Mouse (Mus musculus): ENCODE measurements around the gene Asic3.
"Not testable (repeated sequence)": the region's sequence is repeated elsewhere in the genome, so short reads cannot be mapped to it uniquely, and the experiment has no call there.

Asic3 gene

GRCm38 (mm10) chr5:24388246-24388915 is 24.8 kb upstream of the Asic3 start:
- no peak for DNase-seq (ENCODE audit: low spot score in 2 of 2)

DNA sequence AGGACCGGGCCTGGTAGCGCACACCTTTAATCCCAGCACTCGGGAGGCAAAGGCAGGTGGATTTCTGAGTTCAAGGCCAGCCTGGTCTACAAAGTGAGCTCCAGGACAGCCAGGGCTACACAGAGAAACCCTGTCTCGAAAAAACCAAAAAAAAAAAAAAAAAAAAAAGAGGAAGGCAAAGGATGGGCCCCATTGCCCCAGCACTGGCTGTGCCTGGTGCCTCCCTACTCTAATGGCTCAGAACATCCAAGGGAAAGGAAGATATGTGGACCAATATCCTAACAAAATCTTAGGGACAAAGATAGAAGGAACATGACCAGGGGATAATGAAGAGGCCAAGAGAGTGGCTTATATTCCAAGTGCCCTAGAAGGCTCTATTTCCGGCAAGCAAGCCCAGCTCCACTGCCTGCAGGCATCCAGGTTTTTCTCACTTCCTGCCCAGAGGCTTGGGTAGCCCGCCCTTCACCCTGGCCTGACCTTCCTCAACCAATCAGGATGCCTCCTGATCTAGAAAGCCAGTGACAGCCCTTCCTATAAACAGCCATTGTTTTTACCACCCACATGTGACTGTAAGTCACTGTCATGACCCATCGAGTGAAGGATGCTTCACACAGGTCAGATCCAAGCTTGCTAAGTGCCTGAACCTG is 24.1 kb upstream of the Asic3 start:
- no peak for DNase-seq (ENCODE audit: low spot score in 2 of 2)

GRCm38 (mm10) chr5:24389658-24390020 is 23.6 kb upstream of the Asic3 start:
- DNase-seq (ENCODE audit: low spot score in 2 of 2): no peak

GRCm38 (mm10) chr5:24391864-24392263 is 21.3 kb upstream of the Asic3 start, which contains the start of gene Atg9b:
Gene Atg9b (minus strand): TSS chr5:24392143.
- DNase-seq (ENCODE audit: low spot score in 2 of 2): no peak

- DNase-seq (ENCODE audit: low spot score in 2 of 2): peak; percentile 35 to 57
Measured at GRCm38 (mm10) chr5:24392724-24393123, 20.5 kb upstream of the Asic3 start.

GRCm38 (mm10) chr5:24393392-24393997 is 19.7 kb upstream of the Asic3 start, which contains the start of gene Abcb8:
Gene Abcb8 (plus strand): TSS chr5:24393663.
- DNase-seq (ENCODE audit: low spot score in 2 of 2): peak; percentile 63 to 82

DNA sequence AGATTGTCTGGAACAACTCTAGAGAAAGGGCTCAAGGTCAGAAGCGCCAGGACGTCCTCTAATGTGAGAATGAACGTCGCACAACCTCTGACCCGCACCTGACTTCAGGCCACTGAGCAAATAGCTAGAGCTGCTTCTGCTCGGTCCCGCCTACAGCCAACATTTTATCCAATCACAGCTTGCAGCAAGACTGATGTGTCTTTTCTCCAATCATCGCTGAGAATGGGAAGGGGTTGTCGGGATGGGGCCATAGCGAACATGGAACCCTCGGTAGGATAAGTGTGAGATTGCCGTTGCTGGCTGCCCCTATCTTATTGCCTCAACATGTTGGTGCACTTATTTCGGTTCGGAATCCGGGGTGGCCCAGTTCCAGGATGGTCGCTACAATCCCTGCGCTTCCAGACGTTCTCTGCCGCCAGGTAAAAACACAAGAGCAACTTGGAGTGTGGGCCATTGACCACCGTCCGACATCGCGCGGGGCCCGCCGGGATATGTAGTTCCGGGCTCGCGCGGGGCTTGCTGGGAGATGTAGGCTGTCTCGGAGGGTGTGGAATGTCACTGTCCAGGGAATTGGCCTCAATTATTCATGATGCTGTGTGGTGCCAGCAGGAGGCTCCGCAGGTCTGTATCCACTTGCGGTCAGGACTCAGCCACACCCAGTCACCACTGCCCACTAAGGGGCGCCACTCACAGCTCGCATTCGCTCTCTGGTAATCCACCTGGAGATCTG is 18.9 kb upstream of the Asic3 start:
- peak; percentile 91 to 92 for DNase-seq (ENCODE audit: low spot score in 2 of 2)

GRCm38 (mm10) chr5:24396254-24396653 is 16.9 kb upstream of the Asic3 start:
- DNase-seq (ENCODE audit: low spot score in 2 of 2): not testable (repeated sequence)

DNA sequence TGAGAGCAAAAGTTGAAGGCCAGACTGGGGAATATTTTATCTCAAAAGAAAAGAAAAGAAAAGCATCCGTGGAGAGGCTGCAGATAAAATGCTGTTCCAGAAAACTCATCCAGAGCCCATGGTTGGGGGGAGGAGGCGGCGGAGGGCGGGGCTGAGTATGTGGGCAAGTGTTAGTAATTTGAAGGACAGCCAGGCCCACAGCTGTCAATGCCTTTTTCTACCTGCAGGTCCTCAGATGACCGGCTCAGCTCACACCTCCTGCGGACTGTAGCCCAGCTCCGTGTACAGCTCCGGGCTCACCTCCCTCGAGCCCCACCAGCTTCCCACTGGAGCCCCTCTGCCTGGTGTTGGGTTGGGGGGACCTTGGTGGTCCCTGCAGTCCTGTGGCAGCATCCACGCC is 13.5 kb upstream of the Asic3 start:
- no peak for DNase-seq (ENCODE audit: low spot score in 2 of 2)

GRCm38 (mm10) chr5:24400362-24400761 is 12.8 kb upstream of the Asic3 start:
- no peak for DNase-seq (ENCODE audit: low spot score in 2 of 2)

- no peak for DNase-seq (ENCODE audit: low spot score in 2 of 2)
Measured at GRCm38 (mm10) chr5:24400911-24401605, 12.1 kb upstream of the Asic3 start.

DNA sequence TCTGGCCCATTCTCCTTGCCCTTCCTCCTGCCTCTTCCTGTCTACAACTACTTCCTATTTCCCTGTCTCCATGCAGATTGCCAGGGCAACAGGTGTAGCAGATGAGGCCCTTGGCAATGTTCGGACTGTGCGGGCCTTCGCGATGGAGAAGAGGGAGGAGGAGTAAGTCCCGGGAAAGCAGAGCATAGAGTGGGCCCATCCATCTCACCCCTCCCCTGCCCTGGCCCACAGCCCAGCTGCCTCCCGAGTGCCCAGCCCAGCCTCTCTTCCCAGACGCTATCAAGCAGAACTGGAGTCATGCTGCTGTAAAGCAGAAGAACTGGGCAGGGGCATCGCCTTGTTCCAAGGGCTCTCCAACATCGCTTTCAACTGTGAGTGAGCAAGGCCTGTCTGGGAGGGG is 11.2 kb upstream of the Asic3 start:
- no peak for DNase-seq (ENCODE audit: low spot score in 2 of 2)

- DNase-seq (ENCODE audit: low spot score in 2 of 2): no peak
Measured at GRCm38 (mm10) chr5:24404594-24405360, 8.4 kb upstream of the Asic3 start.

DNA sequence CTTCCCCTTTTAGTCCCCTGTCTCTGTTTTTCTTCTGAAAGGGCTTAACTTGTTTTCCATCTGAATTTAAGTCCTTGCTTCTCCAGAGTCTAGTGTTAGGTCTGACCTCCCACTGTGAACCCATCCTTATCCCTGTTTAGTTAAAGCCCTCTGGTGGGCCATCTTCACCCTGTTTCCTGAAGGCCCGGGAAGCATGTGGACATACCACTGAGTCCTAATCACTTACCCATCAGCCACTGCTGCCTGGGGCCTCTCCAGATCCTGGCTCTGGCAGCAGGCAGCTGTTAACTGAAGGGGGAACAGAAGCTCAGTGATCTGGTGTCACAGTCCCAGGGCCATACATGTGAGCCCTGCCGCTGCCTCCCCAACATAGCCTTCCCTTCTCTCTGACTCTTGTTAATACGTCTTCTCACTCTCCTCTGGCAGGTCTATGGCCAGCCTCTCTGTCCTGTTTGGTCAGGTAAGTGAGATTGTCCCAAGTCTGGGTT is 7.8 kb upstream of the Asic3 start:
- DNase-seq (ENCODE audit: low spot score in 2 of 2): no peak

- DNase-seq (ENCODE audit: low spot score in 2 of 2): no peak
Measured at GRCm38 (mm10) chr5:24408651-24409050, 4.5 kb upstream of the Asic3 start.

GRCm38 (mm10) chr5:24409466-24409865 is 3.7 kb upstream of the Asic3 start:
- DNase-seq (ENCODE audit: low spot score in 2 of 2): no peak

GRCm38 (mm10) chr5:24412063-24412462 is 1.1 kb upstream of the Asic3 start:
- DNase-seq (ENCODE audit: low spot score in 2 of 2): no peak

DNA sequence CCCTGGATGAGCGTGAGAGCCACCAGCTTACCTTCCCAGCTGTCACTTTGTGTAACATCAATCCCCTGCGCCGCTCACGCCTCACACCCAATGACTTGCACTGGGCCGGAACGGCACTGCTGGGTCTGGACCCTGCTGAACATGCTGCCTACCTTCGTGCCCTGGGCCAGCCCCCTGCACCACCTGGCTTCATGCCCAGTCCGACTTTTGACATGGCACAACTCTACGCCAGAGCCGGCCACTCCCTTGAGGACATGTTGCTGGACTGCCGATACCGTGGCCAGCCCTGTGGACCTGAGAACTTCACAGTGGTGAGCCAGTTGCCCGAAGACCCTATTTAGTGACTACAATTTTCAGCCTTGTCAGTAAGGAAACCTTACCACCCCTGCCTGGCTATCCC is 746 bp downstream of the Asic3 start:
- DNase-seq (ENCODE audit: low spot score in 2 of 2): no peak

- DNase-seq (ENCODE audit: low spot score in 2 of 2): peak; percentile 38 to 43
Measured at GRCm38 (mm10) chr5:24416222-24416736, 3.1 kb downstream of the Asic3 start.

- no peak for DNase-seq (ENCODE audit: low spot score in 2 of 2)
Measured at GRCm38 (mm10) chr5:24417587-24417986, 4.4 kb downstream of the Asic3 start.

- no peak for DNase-seq (ENCODE audit: low spot score in 2 of 2)
Measured at GRCm38 (mm10) chr5:24420381-24420780, 7.2 kb downstream of the Asic3 start.
